10 mouse cellular contexts compared by ENCODE assay signal in the genomic region with DNA sequence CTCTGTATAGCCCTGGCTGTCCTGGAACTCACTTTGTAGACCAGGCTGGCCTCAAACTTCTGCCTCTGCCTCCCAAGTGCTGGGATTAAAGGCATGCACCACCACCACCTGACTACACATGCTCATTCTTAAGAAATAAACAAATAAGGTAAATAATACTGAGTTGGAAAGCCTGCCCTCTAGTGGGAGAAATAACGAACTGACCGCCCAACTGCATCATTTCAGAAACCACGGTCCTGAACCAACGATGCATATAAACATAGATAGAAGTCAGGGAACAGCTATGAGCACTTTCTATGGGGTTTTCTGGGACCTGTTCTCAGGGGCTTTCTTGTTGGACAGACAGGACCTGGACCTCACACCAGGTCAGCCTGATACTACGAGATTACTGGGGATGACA. TPM values are rescaled to one million over a fixed set of nuclear protein-coding genes. Genes with fewer than 3 reads are reported as not detected.
DNase-seq lines count a peak whose midpoint lies in the region; ATAC-seq and TF ChIP-seq lines count a peak whose summit lies in the region.
"Had no signal": no experiment of that assay in that cellular context is flagged by ENCODE, and none has a peak within 500 bp of the region (broad histone marks: within the 10 kb centered on the region; RNA-seq: fewer than 3 reads in every experiment).

No protein-coding gene starts in this region.

- no peaks in the 10 kb centered on the region for H3K9me3 ChIP-seq in intestine, embryonic 15.5 days
- H3K9me3 ChIP-seq in intestine, embryonic 16.5 days (ENCODE audit: control insufficient read depth, low read length): no peaks in the 10 kb centered on the region
- no peaks in the 10 kb centered on the region for H3K9me3 ChIP-seq in limb, embryonic 14.5 days (ENCODE audit: control insufficient read depth, low read length)

- ATAC-seq in intestine, embryonic 15.5 days: 0 out of 2 replicates have a peak, but pooled peaks have one; percentile 9
- no peak for ATAC-seq in intestine, embryonic 16.5 days
- ATAC-seq in common myeloid progenitor, adult 5-6 weeks (replicated peaks; ENCODE audit: low read depth, poor library complexity, severe bottlenecking): peak; percentile 69
- ATAC-seq in limb, embryonic 14.5 days (ENCODE audit: low FRiP score, low read depth): no peak

- DNase-seq in CD4-positive, CD25-positive, alpha-beta regulatory T cell, adult 2 months (ENCODE audit: low read depth, low spot score): peak; percentile 78
- peak; percentile 74 for DNase-seq in NIH3T3 (ENCODE audit: low read depth)
- DNase-seq in limb, embryonic 14.5 days (ENCODE audit: low spot score): peak; percentile 49
- DNase-seq in spleen, adult 12 weeks (ENCODE audit: low spot score): peak; percentile 17
- DNase-seq in gastrocnemius, postnatal 4 days (ENCODE audit: low spot score in 2 of 2): no peak

- no peaks in the 10 kb centered on the region for H3K36me3 ChIP-seq in intestine, embryonic 15.5 days
- H3K36me3 ChIP-seq in intestine, embryonic 16.5 days (ENCODE audit: control insufficient read depth, insufficient read depth, low read length): no peaks in the 10 kb centered on the region
- no peaks in the 10 kb centered on the region for H3K36me3 ChIP-seq in limb, embryonic 14.5 days (ENCODE audit: control insufficient read depth, insufficient read depth, low read length)
- H3K36me3 ChIP-seq: limb, embryonic 15.5 days had no signal

- H3K4me2 ChIP-seq in intestine, embryonic 15.5 days (replicated peaks): no peak overlapping the region
- H3K4me2 ChIP-seq in intestine, embryonic 16.5 days (ENCODE audit: low read depth, low read length): no peak overlapping the region
- H3K4me2 ChIP-seq in limb, embryonic 14.5 days (replicated peaks; ENCODE audit: low read depth, low read length, severe bottlenecking): no peak overlapping the region
- H3K4me2 ChIP-seq: limb, embryonic 15.5 days had no signal

- WGBS in intestine, embryonic 15.5 days: 28% methylated on average over 5 of the region's 5 CpGs
- WGBS in intestine, embryonic 16.5 days: 30% methylated on average over 5 of the region's 5 CpGs
- WGBS in limb, embryonic 14.5 days: 27% methylated on average over 5 of the region's 5 CpGs

- no peak overlapping the region for H3K4me3 ChIP-seq in intestine, embryonic 15.5 days (replicated peaks)
- H3K4me3 ChIP-seq in intestine, embryonic 16.5 days (ENCODE audit: low read length): no peak overlapping the region
- H3K4me3 ChIP-seq in limb, embryonic 14.5 days (replicated peaks; ENCODE audit: low read length): no peak overlapping the region
- H3K4me3 ChIP-seq: erythroblast, embryonic 14.5 days; limb, embryonic 15.5 days had no signal

- no peak overlapping the region for H3K9ac ChIP-seq in intestine, embryonic 15.5 days
- H3K9ac ChIP-seq in intestine, embryonic 16.5 days (ENCODE audit: low read depth, low read length): no peak overlapping the region
- no peak overlapping the region for H3K9ac ChIP-seq in limb, embryonic 14.5 days (ENCODE audit: low read depth, low read length, severe bottlenecking)
- H3K9ac ChIP-seq: limb, embryonic 15.5 days had no signal

- TF ChIP-seq POLR2A in limb, embryonic 14.5 days (IDR thresholded peaks at IDR 0.05; ENCODE audit: borderline replicate concordance, extremely low read depth, insufficient read depth, insufficient read length): no peak

- H3K4me1 ChIP-seq in intestine, embryonic 15.5 days (replicated peaks): peaks cover 4% of the 10 kb centered on the region; the same call in 1 of the 2 replicates
- peaks cover 4% of the 10 kb centered on the region for H3K4me1 ChIP-seq in intestine, embryonic 16.5 days (ENCODE audit: control insufficient read depth, insufficient read depth, low read length)
- 0 out of 2 replicates have a peak, but pooled peaks cover 3% of the 10 kb centered on the region for H3K4me1 ChIP-seq in limb, embryonic 14.5 days (ENCODE audit: control insufficient read depth, insufficient read depth, low read length)

- no peak overlapping the region for H3K27ac ChIP-seq in intestine, embryonic 15.5 days
- no peak overlapping the region for H3K27ac ChIP-seq in intestine, embryonic 16.5 days (ENCODE audit: low read length)
- no peak overlapping the region for H3K27ac ChIP-seq in limb, embryonic 14.5 days (replicated peaks; ENCODE audit: low read depth, low read length)
- H3K27ac ChIP-seq: limb, embryonic 15.5 days had no signal

- no peaks in the 10 kb centered on the region for H3K27me3 ChIP-seq in intestine, embryonic 15.5 days (replicated peaks)
- H3K27me3 ChIP-seq in intestine, embryonic 16.5 days (replicated peaks; ENCODE audit: control insufficient read depth, insufficient read depth, low read length): no peaks in the 10 kb centered on the region
- no peaks in the 10 kb centered on the region for H3K27me3 ChIP-seq in limb, embryonic 14.5 days (ENCODE audit: control insufficient read depth, insufficient read depth, low read length)
- H3K27me3 ChIP-seq: limb, embryonic 15.5 days had no signal

RNA-seq across cellular contexts. Expression of gene Rgcc, which starts 25.6 kb away (rescaled TPM):
- polyA plus RNA-seq in intestine, embryonic 15.5 days (2015; fragmentation: Nextera tagmentation; extraction: Ambion mirVana): 44.4 and 45.9 TPM in 2 replicates
- polyA plus RNA-seq in intestine, embryonic 16.5 days (2015; fragmentation: Nextera tagmentation; extraction: Ambion mirVana): 39.4 and 46.2 TPM in 2 replicates
- 23.2 and 35.5 TPM in 2 replicates for total RNA-seq in common myeloid progenitor, adult 5-6 weeks (2017)
- 55.9 and 83.7 TPM in 2 replicates for polyA plus RNA-seq in limb, embryonic 14.5 days (2012; rRNA removed)
- polyA plus RNA-seq in limb, embryonic 14.5 days (2014; fragmentation: Nextera tagmentation; extraction: Ambion mirVana): 62.8 and 65.0 TPM in 2 replicates
- 10 to 100 TPM; 31.7 to 34.9 TPM for total RNA-seq in gastrocnemius, postnatal 4 days (2021)

Comparison
In these comparisons a context has a peak if more than half of its experiments do, and no peak if none do; other contexts are left out.
1. ATAC-seq: peak in intestine, embryonic 15.5 days (single experiment) and common myeloid progenitor, adult 5-6 weeks (single experiment); none in intestine, embryonic 16.5 days (single experiment) and limb, embryonic 14.5 days (single experiment).
2. DNase-seq: peak in CD4-positive, CD25-positive, alpha-beta regulatory T cell, adult 2 months (single experiment), NIH3T3 (single experiment), limb, embryonic 14.5 days (single experiment) and spleen, adult 12 weeks (single experiment); none in gastrocnemius, postnatal 4 days (0 of 2).